Mouse (Mus musculus): ENCODE data around the gene Pip4k2b.
"Not testable (repeated sequence)": the region's sequence is repeated elsewhere in the genome, so short reads cannot be mapped to it uniquely, and the experiment has no call there.

DNA sequence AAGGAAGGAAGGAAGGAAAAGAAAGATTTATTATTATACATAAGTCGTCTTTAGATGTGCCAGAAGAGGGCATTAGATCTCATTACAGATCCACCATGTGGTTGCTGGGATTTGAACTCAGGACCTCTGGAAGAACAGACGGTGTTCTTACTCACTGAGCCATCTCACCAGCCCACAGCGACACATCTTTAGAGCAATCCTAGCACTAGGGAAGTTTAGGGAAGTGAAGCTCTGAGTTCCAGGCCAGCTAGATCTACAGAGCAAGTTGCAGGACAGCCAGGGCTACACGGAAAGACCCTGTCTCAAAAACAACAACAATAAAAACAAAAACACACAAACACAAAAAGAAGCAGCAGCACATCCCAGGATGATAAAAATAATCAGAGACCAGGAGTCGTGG lies 9.7 kb downstream of the Pip4k2b start:
- TF ChIP-seq CTCF, EP300 (IDR thresholded peaks at IDR 0.05): not testable (repeated sequence)

All from lung, postnatal 0 days (tissue).